ENCODE assay signal across 22 mouse cellular contexts in the genomic region with DNA sequence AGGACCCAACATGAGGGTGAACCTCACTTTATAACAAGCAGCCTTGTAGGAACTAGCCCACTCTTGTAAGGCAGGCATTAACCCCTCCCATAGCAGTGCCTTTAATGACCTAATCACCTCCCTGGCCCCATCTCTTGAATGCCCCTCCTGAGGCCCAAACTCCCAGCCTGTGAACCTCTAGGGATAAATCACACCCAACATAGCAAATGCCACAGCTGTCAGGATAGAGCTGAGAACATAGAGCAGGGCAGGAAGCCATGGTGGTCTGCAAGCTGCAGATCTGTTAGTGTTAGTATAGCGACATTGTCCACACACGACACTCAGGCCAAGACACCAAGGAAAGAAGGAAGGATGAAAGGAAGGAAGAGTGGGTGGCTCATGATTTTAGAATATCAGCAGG. TPM values are rescaled to one million over a fixed set of nuclear protein-coding genes. Genes with fewer than 3 reads are reported as not detected.
DNase-seq lines count a peak whose midpoint lies in the region; ATAC-seq and TF ChIP-seq lines count a peak whose summit lies in the region.
"Had no signal": no experiment of that assay in that cellular context is flagged by ENCODE, and none has a peak within 500 bp of the region (broad histone marks: within the 10 kb centered on the region; RNA-seq: fewer than 3 reads in every experiment).

No protein-coding gene starts in this region.

- peaks cover 39% of the 10 kb centered on the region for H3K36me3 ChIP-seq in limb, embryonic 12.5 days
- peaks cover 48% of the 10 kb centered on the region for H3K36me3 ChIP-seq in limb, embryonic 10.5 days
- H3K36me3 ChIP-seq in lung, embryonic 15.5 days, result 0 out of 2 replicates have a peak, but pooled peaks cover 5% of the 10 kb centered on the region
- H3K36me3 ChIP-seq in lung, postnatal 0 days (ENCODE audit: insufficient read depth, low read length), result no peaks in the 10 kb centered on the region
- H3K36me3 ChIP-seq in stomach, postnatal 0 days (ENCODE audit: control insufficient read depth, insufficient read depth, low read length), result no peaks in the 10 kb centered on the region
- H3K36me3 ChIP-seq: forebrain, embryonic 15.5 days had no signal

- no peak overlapping the region for H3K27ac ChIP-seq in limb, embryonic 12.5 days
- no peak overlapping the region for H3K27ac ChIP-seq in limb, embryonic 10.5 days
- peak overlapping the region; percentile 64 for H3K27ac ChIP-seq in lung, embryonic 15.5 days
- H3K27ac ChIP-seq in lung, postnatal 0 days (ENCODE audit: low read length), result no peak overlapping the region
- H3K27ac ChIP-seq in stomach, postnatal 0 days (replicated peaks), result 0 out of 2 replicates have a peak overlapping the region, but pooled peaks have one; percentile 8
- H3K27ac ChIP-seq: embryonic facial prominence, embryonic 12.5 days; forebrain, embryonic 13.5 days; forebrain, embryonic 15.5 days had no signal

- H3K4me2 ChIP-seq in limb, embryonic 12.5 days, result no peak overlapping the region
- no peak overlapping the region for H3K4me2 ChIP-seq in lung, embryonic 15.5 days
- H3K4me2 ChIP-seq in lung, postnatal 0 days (replicated peaks; ENCODE audit: low read depth, low read length), result no peak overlapping the region
- no peak overlapping the region for H3K4me2 ChIP-seq in stomach, postnatal 0 days (replicated peaks; ENCODE audit: low read depth)
- H3K4me2 ChIP-seq: embryonic facial prominence, embryonic 12.5 days; forebrain, embryonic 13.5 days; forebrain, embryonic 15.5 days had no signal

- TF ChIP-seq POLR2A in lung, adult 2 months (IDR thresholded peaks at IDR 0.05; ENCODE audit: borderline replicate concordance, extremely low read depth, low read depth, low read length), result no peak

- ATAC-seq in limb, embryonic 12.5 days (ENCODE audit: insufficient number of reproducible peaks, insufficient read depth, low FRiP score, low TSS enrichment, low read depth), result 0 out of 2 replicates have a peak, but pooled peaks have one; percentile 10
- ATAC-seq in lung, embryonic 15.5 days (ENCODE audit: borderline replicate concordance, extremely low read depth, low FRiP score, low TSS enrichment), result peak; percentile 55
- peak; percentile 41 for ATAC-seq in lung, postnatal 0 days
- ATAC-seq in stomach, postnatal 0 days (ENCODE audit: low FRiP score, low TSS enrichment), result no peak
- ATAC-seq: forebrain, embryonic 13.5 days; forebrain, embryonic 15.5 days; forebrain, postnatal 0 days had no signal

- H3K9me3 ChIP-seq in limb, embryonic 12.5 days, result no peaks in the 10 kb centered on the region
- no peaks in the 10 kb centered on the region for H3K9me3 ChIP-seq in limb, embryonic 10.5 days (replicated peaks)
- H3K9me3 ChIP-seq in lung, embryonic 15.5 days, result no peaks in the 10 kb centered on the region
- H3K9me3 ChIP-seq in lung, postnatal 0 days (ENCODE audit: low read length), result no peaks in the 10 kb centered on the region
- no peaks in the 10 kb centered on the region for H3K9me3 ChIP-seq in stomach, postnatal 0 days (ENCODE audit: control insufficient read depth, low read length)
- H3K9me3 ChIP-seq: embryonic facial prominence, embryonic 12.5 days; forebrain, embryonic 13.5 days; forebrain, embryonic 15.5 days had no signal

- DNase-seq in limb, embryonic 10.5 days (ENCODE audit: low spot score), result no peak
- no peak for DNase-seq in lung, adult 2 months
- DNase-seq in lung, postnatal 0 days (ENCODE audit: low spot score), result no peak
- no peak for DNase-seq in lung, postnatal 25 days (ENCODE audit: low spot score)
- DNase-seq in stomach, postnatal 0 days (ENCODE audit: low spot score), result no peak
- no peak for DNase-seq in spleen, postnatal 14 days (ENCODE audit: low spot score in 2 of 2)
- DNase-seq: adrenal gland, adult 2 months; adrenal gland, postnatal 10 days; adrenal gland, postnatal 25 days; cerebellum, adult 11 months; cerebellum, adult 18-20 months; cerebellum, adult 8-10 months; cerebellum, adult 9-11 months; cerebellum, postnatal 14 days; cerebellum, postnatal 36 days; embryo, embryonic 11 days; forebrain, postnatal 0 days had no signal

- no peak overlapping the region for H3K4me3 ChIP-seq in limb, embryonic 12.5 days (replicated peaks)
- no peak overlapping the region for H3K4me3 ChIP-seq in limb, embryonic 10.5 days
- no peak overlapping the region for H3K4me3 ChIP-seq in lung, embryonic 15.5 days
- H3K4me3 ChIP-seq in lung, adult 2 months (replicated peaks; ENCODE audit: extremely low read depth, low read depth, low read length), result no peak overlapping the region
- H3K4me3 ChIP-seq in lung, postnatal 0 days (ENCODE audit: low read depth, low read length), result no peak overlapping the region
- no peak overlapping the region for H3K4me3 ChIP-seq in stomach, postnatal 0 days (ENCODE audit: low read depth, low read length)
- H3K4me3 ChIP-seq: embryonic facial prominence, embryonic 12.5 days; forebrain, embryonic 13.5 days; forebrain, embryonic 15.5 days had no signal

- WGBS in limb, embryonic 12.5 days, result 72% methylated on average over 2 of the region's 2 CpGs
- 79% methylated on average over 2 of the region's 2 CpGs for WGBS in limb, embryonic 10.5 days
- WGBS in lung, embryonic 15.5 days, result 44% methylated on average over 2 of the region's 2 CpGs
- WGBS in lung, adult 2 months, result 69% methylated on average over 2 of the region's 2 CpGs
- WGBS in lung, postnatal 0 days, result 42% methylated on average over 2 of the region's 2 CpGs
- 68% methylated on average over 2 of the region's 2 CpGs for WGBS in stomach, postnatal 0 days

- H3K4me1 ChIP-seq in limb, embryonic 12.5 days (replicated peaks), result peaks cover 2% of the 10 kb centered on the region; the same call in 1 of the 2 replicates
- no peaks in the 10 kb centered on the region for H3K4me1 ChIP-seq in limb, embryonic 10.5 days
- H3K4me1 ChIP-seq in lung, embryonic 15.5 days, result peaks cover 33% of the 10 kb centered on the region
- H3K4me1 ChIP-seq in lung, adult 2 months (ENCODE audit: control insufficient read depth, insufficient read depth, low read length), result no peaks in the 10 kb centered on the region
- no peaks in the 10 kb centered on the region for H3K4me1 ChIP-seq in lung, postnatal 0 days (ENCODE audit: insufficient read depth, low read depth, low read length)
- H3K4me1 ChIP-seq in stomach, postnatal 0 days (replicated peaks; ENCODE audit: control insufficient read depth, insufficient read depth), result no peaks in the 10 kb centered on the region
- H3K4me1 ChIP-seq: embryonic facial prominence, embryonic 12.5 days; forebrain, embryonic 15.5 days had no signal

- TF ChIP-seq CTCF in lung, adult 2 months (IDR thresholded peaks at IDR 0.05; ENCODE audit: insufficient read depth, low read length), result no peak
- TF ChIP-seq CTCF in lung, postnatal 0 days (IDR thresholded peaks at IDR 0.05), result no peak
- no peak for TF ChIP-seq CTCF in stomach, postnatal 0 days (IDR thresholded peaks at IDR 0.05; ENCODE audit: low read depth)

- TF ChIP-seq EP300 in lung, postnatal 0 days (IDR thresholded peaks at IDR 0.05), result no peak
- TF ChIP-seq EP300 in stomach, postnatal 0 days (optimal IDR thresholded peaks at IDR 0.05), result no peak

- no peak overlapping the region for H3K9ac ChIP-seq in limb, embryonic 12.5 days (replicated peaks)
- no peak overlapping the region for H3K9ac ChIP-seq in lung, embryonic 15.5 days
- no peak overlapping the region for H3K9ac ChIP-seq in lung, postnatal 0 days (replicated peaks; ENCODE audit: low read depth)
- no peak overlapping the region for H3K9ac ChIP-seq in stomach, postnatal 0 days (ENCODE audit: low read length)
- H3K9ac ChIP-seq: embryonic facial prominence, embryonic 12.5 days; forebrain, embryonic 13.5 days; forebrain, embryonic 15.5 days; forebrain, postnatal 0 days had no signal

- no peaks in the 10 kb centered on the region for H3K27me3 ChIP-seq in limb, embryonic 12.5 days
- H3K27me3 ChIP-seq in limb, embryonic 10.5 days (ENCODE audit: low read depth, poor library complexity, severe bottlenecking), result no peaks in the 10 kb centered on the region
- no peaks in the 10 kb centered on the region for H3K27me3 ChIP-seq in lung, embryonic 15.5 days
- H3K27me3 ChIP-seq in lung, postnatal 0 days (replicated peaks; ENCODE audit: insufficient read depth, low read length), result no peaks in the 10 kb centered on the region
- no peaks in the 10 kb centered on the region for H3K27me3 ChIP-seq in stomach, postnatal 0 days (ENCODE audit: control insufficient read depth, insufficient read depth, low read length)
- H3K27me3 ChIP-seq: embryonic facial prominence, embryonic 12.5 days; forebrain, embryonic 13.5 days; forebrain, embryonic 15.5 days had no signal

RNA-seq across cellular contexts. Expression of a gene that starts 6.6 kb away (rescaled TPM):
- 14.4 and 16.2 TPM in 2 replicates for polyA plus RNA-seq in limb, embryonic 12.5 days (2016; fragmentation: Nextera tagmentation; extraction: Ambion mirVana)
- 18.7 and 19.5 TPM in 2 replicates for polyA plus RNA-seq in limb, embryonic 10.5 days (2016; fragmentation: Nextera tagmentation; extraction: Ambion mirVana)
- 14.5 and 15.6 TPM in 2 replicates for polyA plus RNA-seq in lung, embryonic 15.5 days (2015; fragmentation: Nextera tagmentation; extraction: Ambion mirVana)
- polyA plus RNA-seq in lung, adult 2 months (2012; rRNA removed), result 4.6 and 6.0 TPM in 2 replicates
- 4.2 and 5.6 TPM in 2 replicates for polyA plus RNA-seq in lung, postnatal 0 days (2015; fragmentation: Nextera tagmentation; extraction: Ambion mirVana)
- polyA plus RNA-seq in stomach, postnatal 0 days (2015; fragmentation: Nextera tagmentation; extraction: Ambion mirVana), result 3.4 and 3.8 TPM in 2 replicates

RNA-seq across cellular contexts. Expression of a gene that starts 40.3 kb away (rescaled TPM):
- polyA plus RNA-seq in limb, embryonic 12.5 days (2016; fragmentation: Nextera tagmentation; extraction: Ambion mirVana), result 114 and 122 TPM in 2 replicates
- 123 and 129 TPM in 2 replicates for polyA plus RNA-seq in limb, embryonic 10.5 days (2016; fragmentation: Nextera tagmentation; extraction: Ambion mirVana)
- 157 and 164 TPM in 2 replicates for polyA plus RNA-seq in lung, embryonic 15.5 days (2015; fragmentation: Nextera tagmentation; extraction: Ambion mirVana)
- 35.5 and 38.0 TPM in 2 replicates for polyA plus RNA-seq in lung, adult 2 months (2012; rRNA removed)
- 94.0 and 94.2 TPM in 2 replicates for polyA plus RNA-seq in lung, postnatal 0 days (2015; fragmentation: Nextera tagmentation; extraction: Ambion mirVana)
- polyA plus RNA-seq in stomach, postnatal 0 days (2015; fragmentation: Nextera tagmentation; extraction: Ambion mirVana), result 77.0 and 77.9 TPM in 2 replicates

Comparison
In these comparisons a context has a peak if more than half of its experiments do, and no peak if none do; other contexts are left out.
1. H3K27ac ChIP-seq: peak in lung, embryonic 15.5 days (single experiment) and stomach, postnatal 0 days (single experiment); none in limb, embryonic 12.5 days (single experiment), limb, embryonic 10.5 days (single experiment) and lung, postnatal 0 days (single experiment).